Mouse (Mus musculus) spleen, postnatal 36 days (tissue): Measurements from ENCODE around the gene Rbms1.

Source experiments
- DNase-seq, 2 experiments: peaks; one replicate each; pipeline ENCODE4 v3.0.0; 2022; ENCODE audit warnings: low spot score in 2 of 2, mixed read lengths in 1 of 2

Rbms1 gene

GRCm38 (mm10) chr2:60879141-60879818 lies 83.7 kb downstream of the Rbms1 start:
- no peak for DNase-seq

DNA sequence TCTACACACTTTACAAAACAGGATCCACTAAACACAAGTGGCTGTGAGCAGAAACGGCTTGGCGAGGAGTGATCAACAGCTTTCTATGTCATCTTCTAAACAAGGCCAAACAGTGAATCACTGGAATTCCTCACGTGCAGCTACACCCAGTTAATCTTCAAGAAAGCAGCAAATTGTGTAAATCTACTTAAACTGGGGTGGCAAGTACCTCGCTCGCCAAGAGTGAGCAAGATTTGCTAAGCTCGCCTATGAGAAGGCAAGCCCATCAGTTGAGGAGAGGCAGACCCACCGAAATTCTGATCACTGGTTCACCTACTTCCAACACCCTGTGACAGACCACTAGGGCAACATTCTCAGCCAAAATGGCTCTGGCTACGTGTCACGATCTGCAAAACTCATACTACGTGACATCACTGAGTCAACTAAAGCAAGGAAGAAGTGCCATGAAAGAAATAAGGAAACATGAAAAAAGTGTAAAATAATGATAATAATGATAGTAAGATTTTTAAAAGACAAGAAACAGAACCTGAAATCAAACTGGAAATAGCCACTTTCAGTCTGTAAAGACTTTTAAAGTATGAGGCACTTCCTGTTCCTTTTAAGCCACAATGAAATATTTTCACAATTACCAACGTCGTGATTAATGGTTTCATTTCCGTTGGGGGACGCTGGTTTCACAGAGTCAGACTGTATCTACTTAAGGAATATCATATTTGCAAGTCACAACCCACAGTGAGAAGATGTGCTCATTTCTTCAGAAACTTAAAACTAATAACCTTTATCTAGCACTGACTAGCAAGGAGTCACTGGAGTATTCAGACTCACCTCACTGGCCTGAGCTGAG lies 85.2 kb downstream of the Rbms1 start:
- DNase-seq, result peak in 1 of 2 experiments; percentile 47

DNA sequence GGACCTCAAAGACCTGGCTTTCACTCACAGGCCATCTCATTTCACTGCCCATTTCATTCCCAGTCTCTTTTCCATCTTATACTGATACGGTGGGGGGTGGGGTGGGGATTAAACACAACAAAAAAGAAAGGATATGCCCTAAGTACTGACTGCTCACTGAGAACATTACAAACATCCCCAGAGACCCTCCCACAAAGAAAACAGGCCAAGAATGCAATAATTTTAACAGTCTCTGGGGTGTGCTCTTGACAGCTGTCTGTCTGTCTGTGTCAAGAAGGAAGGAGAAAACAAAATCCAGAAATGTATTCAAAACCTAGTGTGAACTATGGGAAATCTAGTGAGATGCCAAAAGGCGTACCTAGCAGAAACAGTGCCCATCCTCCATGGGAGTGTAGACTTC lies 86.1 kb downstream of the Rbms1 start:
- DNase-seq, result no peak

- DNase-seq, result no peak
Measured at GRCm38 (mm10) chr2:60872095-60872811, 90.7 kb downstream of the Rbms1 start.

GRCm38 (mm10) chr2:60871001-60871400 lies 92.0 kb downstream of the Rbms1 start:
- DNase-seq, result no peak

- no peak for DNase-seq
Measured at GRCm38 (mm10) chr2:60870450-60870849, 92.5 kb downstream of the Rbms1 start.

- no peak for DNase-seq
Measured at GRCm38 (mm10) chr2:60869001-60869743, 93.8 kb downstream of the Rbms1 start.

GRCm38 (mm10) chr2:60868060-60868662 lies 94.8 kb downstream of the Rbms1 start:
- peak; percentile 53 to 58 for DNase-seq

GRCm38 (mm10) chr2:60867304-60867703 lies 95.7 kb downstream of the Rbms1 start:
- DNase-seq, result no peak

DNA sequence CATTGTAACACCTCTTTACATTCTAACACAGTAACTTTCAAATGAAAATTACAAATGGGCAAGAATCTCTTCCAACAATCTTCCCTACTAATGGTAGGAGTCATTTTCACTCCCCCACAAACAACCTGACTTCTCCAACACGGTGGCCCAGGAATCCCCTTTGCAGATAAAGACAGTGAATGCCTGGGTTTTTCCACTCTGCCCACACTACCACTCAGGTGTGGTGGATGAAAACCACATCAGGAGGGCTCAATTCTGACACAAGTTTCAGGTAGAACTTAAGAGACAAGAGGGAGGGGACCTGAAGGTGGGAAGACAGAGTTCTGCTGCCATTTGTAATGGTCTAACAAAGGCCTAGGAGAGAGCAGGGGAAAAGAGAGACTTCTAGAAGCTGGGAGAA lies 97.1 kb downstream of the Rbms1 start:
- no peak for DNase-seq

DNA sequence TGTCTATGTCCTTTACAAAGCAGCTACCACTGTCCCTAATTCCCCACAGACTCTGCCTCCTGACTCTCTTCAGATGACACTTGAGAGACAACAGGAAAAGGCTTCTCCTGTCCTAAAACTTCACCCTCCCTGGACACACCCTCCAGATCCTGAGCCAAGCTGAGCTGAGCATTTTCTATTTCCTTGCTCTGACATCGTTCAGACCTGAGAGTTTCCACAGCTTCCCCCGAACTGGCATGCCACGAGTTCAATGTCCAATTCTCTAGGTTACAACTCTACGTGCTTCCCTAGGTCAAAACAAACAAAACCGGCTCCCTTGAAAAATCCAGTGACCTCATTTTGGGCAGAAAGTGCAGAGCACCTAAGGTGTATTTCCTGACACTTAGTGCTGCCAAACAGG lies 98.0 kb downstream of the Rbms1 start:
- DNase-seq, result no peak

- DNase-seq, result no peak
Measured at GRCm38 (mm10) chr2:60864256-60864795, 98.7 kb downstream of the Rbms1 start.

DNA sequence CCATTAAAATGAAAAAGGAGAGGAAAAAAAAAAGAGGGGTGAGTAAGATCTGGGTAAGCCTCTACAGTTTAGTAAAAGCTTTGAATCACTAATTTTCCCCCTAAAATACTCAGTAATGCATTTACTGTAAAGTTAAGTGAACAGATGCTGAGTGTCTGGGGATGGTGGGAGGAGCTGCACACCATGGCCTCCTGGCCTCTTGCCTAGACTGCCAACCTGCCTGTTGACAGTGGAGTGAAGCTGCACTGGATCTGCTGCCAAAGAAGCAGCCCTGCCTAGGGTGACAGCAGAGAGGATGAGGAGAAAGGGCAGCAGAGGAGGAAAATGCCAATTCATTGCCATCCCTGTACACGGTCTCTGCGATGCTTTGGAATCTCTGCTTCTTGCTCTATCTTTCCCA lies 99.2 kb downstream of the Rbms1 start:
- no peak for DNase-seq

GRCm38 (mm10) chr2:60862913-60863711 lies 99.9 kb downstream of the Rbms1 start:
- DNase-seq, result no peak

GRCm38 (mm10) chr2:60858116-60858515 lies 104.9 kb downstream of the Rbms1 start:
- no peak for DNase-seq

- no peak for DNase-seq
Measured at GRCm38 (mm10) chr2:60856097-60856496, 106.9 kb downstream of the Rbms1 start.

DNA sequence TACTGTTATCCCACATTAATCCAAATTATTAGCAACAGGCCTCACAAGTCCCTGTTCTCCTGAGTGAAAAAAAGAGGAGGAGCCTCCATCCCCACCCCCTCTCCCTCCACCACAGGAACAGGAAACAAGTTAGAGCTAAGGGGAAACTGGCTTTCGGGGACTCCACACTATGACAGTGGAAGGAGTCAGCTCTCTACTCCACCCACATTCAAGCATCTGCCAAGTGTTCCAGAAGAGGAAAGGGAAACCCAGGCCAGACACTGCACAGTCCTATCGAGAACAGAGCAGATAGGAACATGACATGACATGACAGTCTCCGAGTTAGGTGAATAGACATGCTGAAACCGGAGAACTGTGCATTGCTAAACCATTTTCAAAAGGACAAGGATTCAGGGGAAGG lies 108.0 kb downstream of the Rbms1 start:
- no peak for DNase-seq

GRCm38 (mm10) chr2:60851898-60852297 lies 111.1 kb downstream of the Rbms1 start:
- DNase-seq, result no peak

GRCm38 (mm10) chr2:60851057-60851718 lies 111.8 kb downstream of the Rbms1 start:
- no peak for DNase-seq

GRCm38 (mm10) chr2:60848478-60848877 lies 114.5 kb downstream of the Rbms1 start:
- no peak for DNase-seq
